Mouse (Mus musculus) olfactory bulb, adult 2 months (tissue): ENCODE results near the gene Ralgapa2. TPM values are rescaled to one million over a fixed set of nuclear protein-coding genes. Genes with fewer than 3 reads are reported as not detected.

Experiments used
- H3K27ac ChIP-seq: fragments of 200-500 bp; 2 replicates; pipeline ENCODE4 v1.5.1; 2012; ENCODE audit warnings: low read depth, low read length; ENCODE audit not compliant: insufficient read depth
- H3K4me1 ChIP-seq: fragments of 200-500 bp; 2 replicates; pipeline ENCODE4 v1.6.1; 2012; ENCODE audit warnings: low read length; ENCODE audit not compliant: control insufficient read depth, insufficient read depth
- H3K4me3 ChIP-seq: fragments of 200-500 bp; 2 replicates; pipeline ENCODE4 v1.5.1; 2012; ENCODE audit warnings: mild to moderate bottlenecking, low read depth, low read length, moderate library complexity; ENCODE audit not compliant: insufficient read depth
- CTCF ChIP-seq: fragments of 200-500 bp; IDR thresholded peaks from 2 replicates; pipeline ENCODE4 v1.5.1; 2012; ENCODE audit warnings: low read depth, mild to moderate bottlenecking, low read length, moderate library complexity; ENCODE audit not compliant: insufficient read depth
- POLR2A ChIP-seq: fragments of 200-500 bp; IDR thresholded peaks from 2 replicates; pipeline ENCODE4 v1.6.1; 2012; ENCODE audit warnings: mild to moderate bottlenecking, low read depth, low read length, moderate library complexity; ENCODE audit not compliant: insufficient read depth
- WGBS: fragments of 180-500 bp; shearing (Covaris S2); methylation state at CpG from one replicate; pipeline ENCODE4 v1.1.7; 2018; 5-methylcytosine and 5-hydroxymethylcytosine counted together
- polyA plus RNA-seq: library from polyadenylated mRNA; stranded (reverse); fragments of >200 nt; gene quantifications from 2 replicates; pipeline ENCODE4 v1.2.4, GENCODE M21; 2012; ENCODE audit warnings: low replicate concordance; ENCODE audit not compliant: missing spikeins, insufficient read depth, insufficient read length

Gene Ralgapa2
- polyA plus RNA-seq, 1 experiment = not detected

DNA sequence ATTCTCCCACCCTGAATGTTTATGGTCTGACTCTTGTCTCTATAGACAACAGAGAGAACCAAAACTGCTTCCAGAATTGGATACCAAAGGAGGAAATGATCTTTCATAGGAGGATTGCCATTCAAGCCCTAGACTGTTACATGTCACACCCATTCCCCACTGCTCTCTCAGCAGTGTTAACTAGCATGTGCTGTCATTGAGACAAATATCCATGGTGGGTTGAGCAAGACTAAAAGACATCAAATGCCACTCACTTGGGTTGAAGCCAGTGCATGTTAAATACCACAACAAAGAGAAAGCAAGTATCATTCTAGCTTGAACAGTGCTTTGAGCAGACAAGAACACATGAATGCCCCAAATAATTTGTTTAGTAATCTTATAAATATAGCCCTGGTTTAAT is 249.2 kb downstream of the Ralgapa2 start:
- Histone ChIP-seq H3K4me1 (peaks cover 9% of the 10 kb centered on the region), H3K27ac (no peak overlapping the region), H3K4me3 (no peak overlapping the region)
- TF ChIP-seq POLR2A (no peak), CTCF (no peak)

DNA sequence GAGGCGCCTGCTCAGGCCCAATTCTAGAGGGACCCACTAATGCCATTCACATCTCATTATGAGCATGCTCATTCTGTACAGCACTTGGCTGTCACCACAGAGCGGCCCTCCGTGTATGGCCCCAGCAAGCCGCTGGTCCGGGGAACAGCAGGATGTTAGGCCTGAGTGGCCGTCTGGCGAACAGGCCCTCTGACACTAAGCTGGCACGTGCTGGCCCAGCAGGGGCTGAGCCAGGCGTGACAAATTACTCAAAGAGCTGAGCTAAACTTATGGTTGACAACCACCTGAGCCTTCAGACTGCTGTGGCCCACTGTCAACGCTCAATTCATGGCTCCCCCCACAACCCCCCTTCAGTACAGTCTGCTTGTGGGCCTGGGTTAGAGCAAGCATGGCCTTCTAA is 249.9 kb downstream of the Ralgapa2 start:
- TF ChIP-seq POLR2A = no peak
- no peak for TF ChIP-seq CTCF
- Histone ChIP-seq H3K4me3 (no peak overlapping the region), H3K27ac (no peak overlapping the region), H3K4me1 (peaks cover 9% of the 10 kb centered on the region)
- WGBS = 72% methylated on average over 10 of the region's 10 CpGs

DNA sequence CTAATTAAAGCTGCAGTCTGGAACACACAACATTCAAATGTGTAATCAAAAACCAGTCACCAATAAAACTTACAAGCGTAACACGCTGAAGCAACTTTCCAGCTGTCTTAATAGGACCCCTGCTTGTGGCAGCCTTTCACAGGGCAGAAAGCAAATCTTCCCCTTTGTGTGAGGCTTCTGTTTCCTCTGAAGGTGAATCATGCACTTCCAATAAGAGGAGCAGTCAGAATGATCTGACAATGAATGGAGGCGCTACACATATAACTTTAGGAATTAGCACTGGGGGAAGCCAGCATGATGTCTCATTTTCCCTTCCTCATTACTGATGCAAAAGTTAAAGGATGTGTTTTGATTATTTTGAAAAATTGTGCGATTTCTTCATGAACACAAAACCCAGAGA is 251.0 kb downstream of the Ralgapa2 start:
- Histone ChIP-seq H3K4me1 (peaks cover 9% of the 10 kb centered on the region), H3K4me3 (no peak overlapping the region), H3K27ac (no peak overlapping the region)
- TF ChIP-seq CTCF (no peak), POLR2A (no peak)
- WGBS = 73% methylated on average over 4 of the region's 4 CpGs

DNA sequence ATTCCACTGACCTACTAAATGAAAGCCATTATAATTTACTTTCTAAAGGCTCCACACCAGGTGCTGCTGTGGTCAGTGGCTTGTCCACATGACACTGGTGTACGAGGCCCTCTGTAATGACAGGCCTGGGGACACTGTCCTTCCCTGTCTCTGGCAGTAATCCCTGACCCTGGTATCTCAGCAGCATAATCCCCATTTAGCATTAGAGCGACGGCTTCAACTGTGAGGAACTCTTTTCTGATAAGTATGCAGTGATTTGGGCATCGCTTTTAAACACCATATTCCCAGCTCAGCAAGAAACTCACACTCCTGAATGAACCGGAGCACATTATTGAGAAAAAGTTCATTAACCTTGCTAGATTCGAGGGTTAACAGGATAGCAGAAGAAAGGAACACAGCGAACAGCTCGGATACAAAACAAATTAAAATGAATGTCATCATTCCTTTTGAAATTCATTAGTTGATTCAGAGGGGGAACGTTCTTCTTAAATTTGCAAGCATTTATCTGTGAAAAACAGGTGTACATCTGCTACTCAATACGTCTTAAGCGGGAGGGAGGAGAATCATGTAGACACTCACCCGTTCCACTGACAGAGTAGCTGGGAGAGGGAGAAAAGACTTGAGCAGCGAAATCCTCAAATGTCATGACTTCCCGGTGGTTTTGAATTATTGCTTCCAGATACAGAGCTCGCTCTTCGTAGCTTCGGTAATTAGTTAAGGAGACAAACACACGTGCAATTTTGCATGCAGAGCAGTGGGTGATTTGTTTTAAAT is 252.2 kb downstream of the Ralgapa2 start:
- 60% methylated on average over 18 of the region's 18 CpGs for WGBS
- TF ChIP-seq CTCF = no peak
- no peak for TF ChIP-seq POLR2A
- no peak overlapping the region for H3K4me3 ChIP-seq
- peaks cover 9% of the 10 kb centered on the region for H3K4me1 ChIP-seq
- H3K27ac ChIP-seq = no peak overlapping the region

DNA sequence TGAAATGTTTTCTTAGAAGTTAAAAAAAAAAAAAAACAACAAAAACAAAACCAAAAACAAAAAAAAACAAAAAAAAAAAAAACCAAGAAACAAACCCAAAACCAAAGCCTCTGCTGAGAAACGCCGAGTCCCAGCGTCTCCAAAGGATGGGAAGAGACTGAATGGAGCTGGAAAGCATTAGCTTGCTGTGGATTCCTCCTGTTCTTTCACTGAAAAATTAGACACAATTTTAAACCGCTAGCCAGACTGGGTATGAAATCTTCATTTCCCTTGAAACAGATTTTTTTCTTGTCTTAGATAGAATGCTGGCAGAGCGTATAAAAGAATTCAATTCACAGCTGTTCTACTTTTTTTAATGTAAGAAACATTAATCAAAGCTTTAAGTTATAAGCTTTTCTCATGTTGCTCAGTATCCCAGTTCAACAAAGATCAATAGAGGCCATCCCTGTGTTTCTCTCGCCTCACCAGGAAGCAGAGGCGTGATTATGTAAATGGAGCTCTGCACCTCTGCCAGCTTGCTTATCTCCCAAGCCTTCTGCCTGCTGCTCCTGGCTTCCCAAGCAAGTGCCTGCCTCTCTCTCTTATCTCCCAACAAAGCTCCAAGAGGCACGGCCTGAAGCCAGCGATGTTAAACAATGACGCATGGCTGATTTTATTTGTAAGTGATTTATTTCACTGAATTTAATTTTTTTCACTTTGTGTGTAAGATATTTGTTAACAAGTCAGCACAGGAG is 253.2 kb downstream of the Ralgapa2 start:
- H3K27ac ChIP-seq = peak overlapping the region; percentile 52
- 44% methylated on average over 10 of the region's 10 CpGs for WGBS
- TF ChIP-seq POLR2A (no peak), CTCF (no peak)
- H3K4me1 ChIP-seq = peaks cover 9% of the 10 kb centered on the region
- H3K4me3 ChIP-seq = no peak overlapping the region

DNA sequence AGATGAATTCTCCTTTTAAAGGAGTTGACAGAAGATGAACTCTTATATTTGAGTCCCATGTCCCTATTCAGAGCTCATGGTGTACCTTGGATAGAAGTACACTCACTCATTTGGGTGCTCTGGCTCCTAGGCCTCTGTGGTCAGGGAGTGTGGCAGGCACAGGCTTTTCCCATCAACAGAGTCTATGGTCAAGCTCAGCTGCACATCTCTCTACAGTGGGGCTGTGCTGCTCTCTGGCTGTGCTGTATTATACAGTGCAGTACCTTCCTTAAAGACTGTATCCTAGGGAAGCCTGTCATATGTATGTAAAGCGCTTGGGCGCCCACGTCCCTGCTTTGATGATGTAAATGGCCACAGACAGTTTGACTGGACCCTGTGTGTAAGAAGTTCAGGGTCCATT is 254.5 kb downstream of the Ralgapa2 start:
- 95% methylated on average over 3 of the region's 3 CpGs for WGBS
- TF ChIP-seq POLR2A = no peak
- no peak for TF ChIP-seq CTCF
- Histone ChIP-seq H3K27ac (no peak overlapping the region), H3K4me1 (peaks cover 9% of the 10 kb centered on the region), H3K4me3 (no peak overlapping the region)

DNA sequence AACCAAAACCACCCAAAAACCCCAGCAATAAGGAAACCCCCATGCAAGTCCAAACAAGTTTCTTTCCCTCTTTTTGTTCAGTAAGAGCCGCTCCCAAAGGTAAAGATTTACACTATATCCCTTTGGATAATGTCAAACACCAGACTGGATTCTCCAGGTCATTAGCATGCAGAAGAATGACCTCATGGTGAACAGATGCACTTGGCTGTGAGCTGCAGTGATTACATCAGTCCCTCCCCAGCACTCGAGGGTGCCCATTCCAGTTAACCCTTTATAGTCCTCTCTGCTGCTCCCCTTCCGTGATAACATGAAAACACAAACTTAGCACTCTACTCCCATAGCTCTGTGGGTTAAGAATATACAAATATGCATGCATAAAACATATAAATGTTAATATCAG is 255.1 kb downstream of the Ralgapa2 start:
- H3K27ac ChIP-seq = no peak overlapping the region

DNA sequence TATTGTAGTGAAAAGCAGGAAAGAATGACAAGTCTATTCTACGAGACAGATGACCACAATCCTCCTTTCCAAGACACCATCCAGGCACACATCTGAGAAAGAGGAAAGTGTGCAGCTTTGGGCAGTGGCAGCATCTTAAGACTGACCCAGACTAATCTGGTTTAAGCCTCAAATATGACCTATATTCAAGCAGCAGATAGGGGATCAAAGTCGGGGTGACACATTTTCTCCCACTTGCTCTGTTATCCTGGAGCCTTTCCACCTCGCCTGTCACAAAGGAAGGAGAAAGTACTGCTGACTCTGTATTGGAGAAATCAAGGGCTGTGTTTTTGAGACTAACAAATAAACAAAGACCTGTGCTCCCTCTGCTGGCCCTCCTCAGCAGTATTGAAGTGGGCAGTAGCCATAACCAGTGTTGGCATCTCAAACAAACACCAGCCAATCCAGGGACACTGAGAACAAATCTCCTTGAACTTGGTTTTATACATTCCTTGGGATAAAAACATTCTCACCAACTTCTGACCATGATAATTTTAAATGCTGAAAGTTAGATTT is 255.7 kb downstream of the Ralgapa2 start:
- Histone ChIP-seq H3K27ac (no peak overlapping the region), H3K4me3 (no peak overlapping the region), H3K4me1 (peaks cover 5% of the 10 kb centered on the region; the same call in 1 of the 2 replicates)
- TF ChIP-seq POLR2A = no peak
- no peak for TF ChIP-seq CTCF
- WGBS = 55% methylated on average over 3 of the region's 3 CpGs

More for the DNA sequence above, 255.1 kb downstream of the Ralgapa2 start:
- no peak for TF ChIP-seq CTCF
- no peak for TF ChIP-seq POLR2A
- Histone ChIP-seq H3K4me1 (peaks cover 5% of the 10 kb centered on the region), H3K4me3 (no peak overlapping the region)
- WGBS = 40% methylated on average over 3 of the region's 3 CpGs

DNA sequence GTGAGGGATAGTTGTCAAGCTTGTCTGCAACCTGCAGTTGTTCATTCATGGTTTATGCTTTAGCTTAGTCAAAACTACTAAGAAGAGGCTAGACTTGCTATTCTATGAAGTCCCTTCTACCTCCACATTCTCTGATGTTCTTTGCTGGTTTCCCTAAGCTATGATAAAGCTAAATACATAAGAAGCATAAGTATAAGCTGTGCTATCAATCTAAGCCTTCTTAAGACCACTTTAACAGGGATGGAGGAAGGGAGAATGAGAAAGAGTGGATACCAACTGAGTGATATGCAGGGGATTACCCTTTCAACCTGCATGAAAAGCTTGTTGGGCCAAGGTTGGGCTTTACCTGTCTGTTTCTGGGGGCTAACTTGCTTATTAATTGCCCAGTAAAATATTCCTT is 256.5 kb downstream of the Ralgapa2 start:
- H3K4me3 ChIP-seq = no peak overlapping the region
- TF ChIP-seq POLR2A (no peak), CTCF (no peak)
- H3K4me1 ChIP-seq = peaks cover 6% of the 10 kb centered on the region; the same call in 1 of the 2 replicates
- H3K27ac ChIP-seq = no peak overlapping the region
